ENCODE assay signal across 9 mouse cellular contexts in the genomic region with DNA sequence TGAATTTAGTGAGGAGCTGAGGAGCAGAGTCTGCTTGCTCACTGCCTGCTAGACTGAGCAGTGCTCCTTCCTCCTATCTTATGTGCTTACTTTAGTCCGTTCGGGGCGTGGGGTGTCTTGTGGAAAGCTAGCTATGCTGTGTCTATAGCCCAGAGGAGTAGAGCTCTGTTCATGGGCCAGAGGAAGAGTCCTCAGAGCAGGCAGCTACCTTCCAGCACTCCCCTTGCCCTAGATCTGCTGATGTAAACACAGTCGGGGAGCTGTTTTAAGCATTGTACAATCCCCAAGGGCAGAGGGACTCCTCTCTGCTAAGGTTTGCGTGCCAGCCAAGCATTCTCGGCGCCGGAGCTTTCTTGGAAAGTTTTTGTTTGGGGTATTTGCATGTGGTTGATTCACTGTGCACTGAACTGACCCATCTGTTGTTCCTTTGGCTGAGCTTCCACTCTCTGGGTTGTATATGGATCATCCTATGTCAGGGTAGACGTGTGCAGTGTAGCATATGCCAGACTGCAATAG. TPM values are rescaled to one million over a fixed set of nuclear protein-coding genes. Genes with fewer than 3 reads are reported as not detected.
DNase-seq lines count a peak whose midpoint lies in the region; ATAC-seq lines count a peak whose summit lies in the region.
"Had no signal": no experiment of that assay in that cellular context is flagged by ENCODE, and none has a peak within 500 bp of the region (broad histone marks: within the 10 kb centered on the region; RNA-seq: fewer than 3 reads in every experiment).

No protein-coding gene starts in this region.

- no peak overlapping the region for H3K4me2 ChIP-seq in kidney, embryonic 14.5 days (replicated peaks; ENCODE audit: low read depth, low read length)
- H3K4me2 ChIP-seq: heart, embryonic 13.5 days; limb, embryonic 15.5 days had no signal

- peaks cover 3% of the 10 kb centered on the region; the same call in 1 of the 2 replicates for H3K4me1 ChIP-seq in kidney, embryonic 14.5 days (ENCODE audit: control insufficient read depth, insufficient read depth, low read length)
- H3K4me1 ChIP-seq: heart, embryonic 13.5 days had no signal

- no peaks in the 10 kb centered on the region for H3K36me3 ChIP-seq in kidney, embryonic 14.5 days (ENCODE audit: control insufficient read depth, insufficient read depth, low read length)
- H3K36me3 ChIP-seq: heart, embryonic 13.5 days; limb, embryonic 15.5 days had no signal

- no peak overlapping the region for H3K9ac ChIP-seq in kidney, embryonic 14.5 days (ENCODE audit: low read depth, low read length)
- H3K9ac ChIP-seq: heart, embryonic 13.5 days; limb, embryonic 15.5 days had no signal

- no peak for ATAC-seq in kidney, embryonic 14.5 days (ENCODE audit: low FRiP score, low TSS enrichment)
- ATAC-seq in CD4-positive, CD25-positive, alpha-beta regulatory T cell, adult 4 months: peak; percentile 37

- intact Hi-C loops in left cerebral cortex, postnatal 10 days (cut with DNase I): no loop called here

- no peaks in the 10 kb centered on the region for H3K27me3 ChIP-seq in kidney, embryonic 14.5 days (ENCODE audit: control insufficient read depth, insufficient read depth, low read length)
- H3K27me3 ChIP-seq: heart, embryonic 13.5 days; limb, embryonic 15.5 days had no signal

- H3K27ac ChIP-seq in kidney, embryonic 14.5 days (ENCODE audit: low read depth, low read length): no peak overlapping the region
- H3K27ac ChIP-seq: heart, embryonic 13.5 days; limb, embryonic 15.5 days had no signal

- no peak overlapping the region for H3K4me3 ChIP-seq in kidney, embryonic 14.5 days (ENCODE audit: low read length)
- H3K4me3 ChIP-seq: heart, embryonic 13.5 days; limb, embryonic 15.5 days had no signal

- no peaks in the 10 kb centered on the region for H3K9me3 ChIP-seq in kidney, embryonic 14.5 days (ENCODE audit: control insufficient read depth, low read length)
- H3K9me3 ChIP-seq: heart, embryonic 13.5 days; limb, embryonic 15.5 days had no signal

- peak; percentile 31 for DNase-seq in kidney, adult 18-20 months
- DNase-seq in Muller cell, postnatal 12 days (ENCODE audit: inconsistent ontology term): peak; percentile 58
- DNase-seq in lung, postnatal 14 days: peak; percentile 40
- no peak for DNase-seq in left cerebral cortex, postnatal 10 days (ENCODE audit: extremely low spot score in 1 of 2, low spot score in 2 of 2)
- no peak for DNase-seq in spleen, postnatal 14 days (ENCODE audit: low spot score in 2 of 2)

- WGBS in kidney, embryonic 14.5 days: 63% methylated on average over 9 of the region's 9 CpGs

RNA-seq across cellular contexts. Expression of a gene that starts 32.6 kb away (rescaled TPM):
- polyA plus RNA-seq in kidney, embryonic 14.5 days (2014; fragmentation: Nextera tagmentation; extraction: Ambion mirVana): 29.3 and 36.0 TPM in 2 replicates
- 1 to 10 TPM; 5.0 to 9.6 TPM for polyA plus RNA-seq in CD4-positive, CD25-positive, alpha-beta regulatory T cell, adult 4 months (2017; shearing (Covaris generic))
- total RNA-seq in left cerebral cortex, postnatal 10 days (2021): 1 to 10 TPM; 4.8 to 5.5 TPM

Comparison
In these comparisons a context has a peak if more than half of its experiments do, and no peak if none do; other contexts are left out.
1. DNase-seq: peak in kidney, adult 18-20 months (single experiment), Muller cell, postnatal 12 days (single experiment) and lung, postnatal 14 days (single experiment); none in left cerebral cortex, postnatal 10 days (0 of 2) and spleen, postnatal 14 days (0 of 2).